Mouse (Mus musculus) heart, embryonic 10.5 days (tissue): ENCODE data around the gene Pon1. TPM values are rescaled to one million over a fixed set of nuclear protein-coding genes. Genes with fewer than 3 reads are reported as not detected.

Experiments used
- DNase-seq: peaks from one replicate; pipeline ENCODE4 v3.0.0-alpha.2; 2017; ENCODE audit warnings: low spot score
- H3K27ac ChIP-seq: fragments of 300-500 bp; sonication (generic); 2 replicates; pipeline ENCODE4 v1.5.1; 2016; ENCODE audit warnings: mild to moderate bottlenecking
- H3K27me3 ChIP-seq: fragments of 300-500 bp; sonication (generic); 2 replicates; pipeline ENCODE4 v1.6.1; 2016; ENCODE audit warnings: mild to moderate bottlenecking; ENCODE audit not compliant: poor library complexity, insufficient read depth, severe bottlenecking
- H3K36me3 ChIP-seq: fragments of 300-500 bp; sonication (generic); 2 replicates; pipeline ENCODE4 v1.6.1; 2016; ENCODE audit warnings: mild to moderate bottlenecking, moderate library complexity
- H3K4me1 ChIP-seq: fragments of 300-500 bp; sonication (generic); 2 replicates; pipeline ENCODE4 v1.6.1; 2016; ENCODE audit warnings: mild to moderate bottlenecking
- H3K4me3 ChIP-seq: fragments of 300-500 bp; sonication (generic); 2 replicates; pipeline ENCODE4 v1.5.1; 2016; ENCODE audit warnings: mild to moderate bottlenecking, moderate library complexity
- H3K9me3 ChIP-seq: fragments of 300-500 bp; sonication (generic); 2 replicates; pipeline ENCODE4 v1.6.1; 2016; ENCODE audit warnings: mild to moderate bottlenecking, moderate library complexity
- WGBS: fragments of 180-500 bp; shearing (Covaris S2); methylation state at CpG from one replicate; pipeline ENCODE4 v1.1.7; 2016; 5-methylcytosine and 5-hydroxymethylcytosine counted together
- polyA plus RNA-seq: library from polyadenylated mRNA; unstranded; fragments of >200 nt; fragmentation: Nextera tagmentation; extraction: Ambion mirVana; gene quantifications from 2 replicates; pipeline ENCODE4 v1.2.1, GENCODE M21; 2016

The Pon1 gene
- polyA plus RNA-seq, 1 experiment from 2014 or later = 0.21 TPM

GRCm38 (mm10) chr6:5198590-5198989 is 4.8 kb upstream of the Pon1 start:
- Histone ChIP-seq H3K9me3 (no peaks in the 10 kb centered on the region), H3K4me1 (peaks cover 7% of the 10 kb centered on the region; the same call in 1 of the 2 replicates), H3K36me3 (no peaks in the 10 kb centered on the region), H3K27me3 (no peaks in the 10 kb centered on the region), H3K4me3 (no peak overlapping the region), H3K27ac (no peak overlapping the region)
- 89% methylated on average over 5 of the region's 5 CpGs for WGBS
- no peak for DNase-seq

DNA sequence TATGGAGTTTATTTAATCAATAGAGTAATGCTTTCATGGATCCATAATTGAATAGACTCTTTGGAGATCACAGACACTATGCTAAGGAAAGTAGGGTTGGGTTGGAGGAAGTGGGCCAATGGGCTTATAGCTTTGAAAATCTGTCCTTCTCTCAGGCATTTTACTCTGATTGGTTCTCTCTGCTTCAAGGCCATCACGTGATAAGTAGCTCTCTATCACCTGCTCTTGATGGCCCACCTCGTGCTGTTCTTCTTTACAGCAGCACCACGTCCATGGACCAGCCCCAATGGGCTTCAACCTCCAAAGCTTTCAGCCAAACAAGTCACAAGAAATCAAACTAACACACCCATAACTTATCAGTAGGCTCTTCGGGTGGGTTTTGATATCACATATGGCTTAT is 3.0 kb downstream of the Pon1 start:
- Histone ChIP-seq H3K27ac (no peak overlapping the region), H3K27me3 (no peaks in the 10 kb centered on the region), H3K4me1 (peaks cover 10% of the 10 kb centered on the region; the same call in 1 of the 2 replicates), H3K4me3 (no peak overlapping the region), H3K9me3 (no peaks in the 10 kb centered on the region), H3K36me3 (no peaks in the 10 kb centered on the region)
- no peak for DNase-seq
- WGBS = 66% methylated on average over 4 of the region's 4 CpGs

- H3K9me3 ChIP-seq = no peaks in the 10 kb centered on the region
- no peaks in the 10 kb centered on the region for H3K36me3 ChIP-seq
- no peak overlapping the region for H3K27ac ChIP-seq
- no peak overlapping the region for H3K4me3 ChIP-seq
- no peak for DNase-seq
- WGBS = 79% methylated on average over 4 of the region's 4 CpGs
- peaks cover 10% of the 10 kb centered on the region; the same call in 1 of the 2 replicates for H3K4me1 ChIP-seq
- no peaks in the 10 kb centered on the region for H3K27me3 ChIP-seq
Measured at GRCm38 (mm10) chr6:5189507-5189906, 4.2 kb downstream of the Pon1 start.

DNA sequence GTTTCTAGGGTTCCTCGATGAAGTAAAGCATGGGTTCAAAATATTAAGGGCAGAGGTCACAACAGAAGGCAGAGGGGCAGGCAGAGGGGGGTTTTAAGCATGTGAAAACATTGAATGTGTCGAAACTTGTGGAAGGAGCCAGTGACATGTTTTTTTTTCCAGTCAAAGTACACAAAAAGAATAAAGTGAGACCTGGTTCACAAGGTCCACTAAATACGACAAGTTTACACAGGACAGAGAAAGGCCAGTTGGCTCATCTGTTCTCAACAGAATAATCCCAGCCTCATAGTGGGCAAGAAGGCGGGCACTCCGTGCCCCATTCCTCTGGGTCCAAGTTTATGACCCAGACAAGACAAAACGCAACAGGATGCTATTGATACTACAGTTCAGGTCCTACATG is 4.8 kb downstream of the Pon1 start:
- DNase-seq = no peak
- Histone ChIP-seq H3K4me1 (peaks cover 7% of the 10 kb centered on the region; the same call in 1 of the 2 replicates), H3K27ac (no peak overlapping the region), H3K4me3 (no peak overlapping the region), H3K36me3 (no peaks in the 10 kb centered on the region), H3K27me3 (no peaks in the 10 kb centered on the region), H3K9me3 (no peaks in the 10 kb centered on the region)
- 70% methylated on average over 6 of the region's 6 CpGs for WGBS

DNA sequence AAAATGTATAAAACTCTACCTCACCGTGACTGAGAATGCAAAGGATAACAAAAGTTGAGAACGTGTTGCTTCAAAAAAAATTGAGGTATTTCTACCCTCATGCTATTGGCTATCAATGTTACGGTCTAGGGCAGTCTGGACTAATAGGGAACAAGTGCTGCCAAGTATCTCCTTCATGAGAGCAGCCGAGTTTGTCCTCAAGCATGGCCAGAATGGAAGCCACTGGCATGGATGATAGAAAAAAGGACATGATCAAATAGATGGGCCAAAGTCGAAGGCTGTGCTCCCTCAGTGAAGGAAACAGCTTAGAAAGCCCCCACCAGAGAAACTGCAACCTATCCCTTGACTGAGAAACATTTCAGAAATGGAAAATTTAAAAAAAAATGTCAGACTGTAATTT is 5.7 kb downstream of the Pon1 start:
- Histone ChIP-seq H3K27ac (no peak overlapping the region), H3K36me3 (no peaks in the 10 kb centered on the region), H3K9me3 (no peaks in the 10 kb centered on the region), H3K4me1 (no peaks in the 10 kb centered on the region), H3K27me3 (no peaks in the 10 kb centered on the region), H3K4me3 (no peak overlapping the region)
- WGBS = 78% methylated on average over 5 of the region's 5 CpGs
- DNase-seq = no peak

DNA sequence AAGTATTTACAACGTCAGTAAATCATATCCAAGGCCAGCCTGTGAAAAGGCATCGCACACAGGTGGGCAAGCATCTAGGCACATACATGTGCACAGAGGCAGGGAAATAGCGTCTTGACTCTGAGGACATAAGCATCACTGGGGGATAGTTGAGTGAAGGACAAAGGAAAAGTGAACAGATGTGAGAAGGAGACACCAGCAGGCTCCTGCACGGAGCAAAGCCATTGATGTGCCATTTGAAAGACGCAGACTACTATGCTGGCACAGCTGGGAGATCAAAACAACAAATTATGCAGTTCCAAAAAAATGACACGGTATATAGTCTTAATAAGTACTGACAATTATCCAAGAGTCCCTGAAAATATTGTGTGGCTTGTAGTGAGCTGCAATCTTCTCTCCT is 6.2 kb downstream of the Pon1 start:
- Histone ChIP-seq H3K36me3 (no peaks in the 10 kb centered on the region), H3K27me3 (no peaks in the 10 kb centered on the region), H3K4me1 (no peaks in the 10 kb centered on the region), H3K4me3 (no peak overlapping the region), H3K27ac (no peak overlapping the region), H3K9me3 (no peaks in the 10 kb centered on the region)
- WGBS = 87% methylated on average over 6 of the region's 6 CpGs
- DNase-seq = no peak

DNA sequence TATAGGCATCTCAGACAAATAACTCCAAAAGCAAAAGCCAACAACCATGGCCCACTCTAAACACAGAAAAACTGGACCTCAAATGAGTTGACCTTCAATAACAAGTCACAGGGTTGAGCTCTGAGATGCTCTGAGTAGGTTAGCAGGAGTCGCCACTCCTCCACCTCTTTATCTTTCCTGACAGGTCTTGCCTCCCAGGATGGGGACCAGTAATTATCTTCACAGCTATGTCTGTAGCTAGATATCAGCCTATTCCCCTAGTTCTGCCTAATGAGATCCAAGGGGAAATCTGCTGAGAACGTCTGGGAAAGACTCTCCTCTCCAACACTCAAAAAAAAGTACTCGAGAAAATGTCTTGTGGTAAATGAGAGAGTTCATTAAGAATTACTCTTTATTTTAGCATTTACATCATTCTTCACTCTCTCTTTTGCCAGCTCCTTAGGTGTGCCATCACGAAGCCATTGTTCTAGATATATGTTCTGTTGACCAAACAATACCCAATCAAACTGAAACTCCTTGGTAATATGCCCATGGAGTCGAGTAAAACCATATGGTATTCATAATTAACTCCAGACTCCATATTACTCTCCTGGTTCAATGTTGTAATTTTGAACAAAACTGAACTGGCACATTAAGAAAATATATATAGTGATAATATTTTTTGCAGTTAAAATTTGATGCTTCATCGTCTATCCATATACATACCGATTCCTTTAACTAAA is 7.4 kb downstream of the Pon1 start:
- DNase-seq = no peak
- Histone ChIP-seq H3K4me3 (no peak overlapping the region), H3K4me1 (no peaks in the 10 kb centered on the region), H3K27me3 (no peaks in the 10 kb centered on the region), H3K27ac (no peak overlapping the region), H3K36me3 (no peaks in the 10 kb centered on the region), H3K9me3 (no peaks in the 10 kb centered on the region)
- 64% methylated on average over 7 of the region's 7 CpGs for WGBS

- H3K36me3 ChIP-seq = no peaks in the 10 kb centered on the region
- no peaks in the 10 kb centered on the region for H3K9me3 ChIP-seq
- H3K27me3 ChIP-seq = no peaks in the 10 kb centered on the region
- DNase-seq = no peak
- no peaks in the 10 kb centered on the region for H3K4me1 ChIP-seq
- 78% methylated on average over 5 of the region's 5 CpGs for WGBS
- H3K27ac ChIP-seq = no peak overlapping the region
- no peak overlapping the region for H3K4me3 ChIP-seq
Measured at GRCm38 (mm10) chr6:5180645-5181044, 13.1 kb downstream of the Pon1 start.

GRCm38 (mm10) chr6:5179189-5179588 is 14.6 kb downstream of the Pon1 start:
- no peak overlapping the region for H3K4me3 ChIP-seq
- H3K4me1 ChIP-seq = no peaks in the 10 kb centered on the region
- WGBS = 81% methylated on average over 6 of the region's 6 CpGs
- H3K27me3 ChIP-seq = no peaks in the 10 kb centered on the region
- no peaks in the 10 kb centered on the region for H3K36me3 ChIP-seq
- H3K27ac ChIP-seq = no peak overlapping the region
- no peaks in the 10 kb centered on the region for H3K9me3 ChIP-seq
- DNase-seq = no peak

GRCm38 (mm10) chr6:5177967-5178891 is 15.5 kb downstream of the Pon1 start:
- no peak overlapping the region for H3K4me3 ChIP-seq

GRCm38 (mm10) chr6:5174179-5174812 is 19.4 kb downstream of the Pon1 start:
- H3K4me1 ChIP-seq = peaks cover 5% of the 10 kb centered on the region; the same call in 1 of the 2 replicates
- H3K27me3 ChIP-seq = no peaks in the 10 kb centered on the region
- no peaks in the 10 kb centered on the region for H3K36me3 ChIP-seq
- 88% methylated on average over 10 of the region's 10 CpGs for WGBS
- no peak for DNase-seq
- no peak overlapping the region for H3K4me3 ChIP-seq
- H3K9me3 ChIP-seq = no peaks in the 10 kb centered on the region
- H3K27ac ChIP-seq = no peak overlapping the region

More at GRCm38 (mm10) chr6:5177967-5178891, 15.5 kb downstream of the Pon1 start:
- no peaks in the 10 kb centered on the region for H3K4me1 ChIP-seq
- H3K36me3 ChIP-seq = no peaks in the 10 kb centered on the region
- no peak for DNase-seq
- no peak overlapping the region for H3K27ac ChIP-seq
- no peaks in the 10 kb centered on the region for H3K27me3 ChIP-seq
- H3K9me3 ChIP-seq = no peaks in the 10 kb centered on the region
- WGBS = 61% methylated on average over 19 of the region's 19 CpGs

- 63% methylated on average over 9 of the region's 9 CpGs for WGBS
- H3K36me3 ChIP-seq = no peaks in the 10 kb centered on the region
- peaks cover 7% of the 10 kb centered on the region for H3K4me1 ChIP-seq
- no peaks in the 10 kb centered on the region for H3K27me3 ChIP-seq
- no peaks in the 10 kb centered on the region for H3K9me3 ChIP-seq
- H3K27ac ChIP-seq = no peak overlapping the region
- no peak overlapping the region for H3K4me3 ChIP-seq
- DNase-seq = no peak
Measured at GRCm38 (mm10) chr6:5172571-5172970, 21.2 kb downstream of the Pon1 start.

GRCm38 (mm10) chr6:5171418-5171817 is 22.3 kb downstream of the Pon1 start:
- Histone ChIP-seq H3K4me1 (peaks cover 12% of the 10 kb centered on the region), H3K27ac (no peak overlapping the region), H3K9me3 (no peaks in the 10 kb centered on the region), H3K36me3 (no peaks in the 10 kb centered on the region), H3K27me3 (no peaks in the 10 kb centered on the region), H3K4me3 (no peak overlapping the region)
- 84% methylated on average over 4 of the region's 4 CpGs for WGBS
- no peak for DNase-seq
